Mouse (Mus musculus): ENCODE data around the gene Scaf4. TPM values are rescaled to one million over a fixed set of nuclear protein-coding genes. Genes with fewer than 3 reads are reported as not detected.

The Scaf4 gene
- polyA plus RNA-seq, 1 experiment from 2014 or later = 17.1 TPM

DNA sequence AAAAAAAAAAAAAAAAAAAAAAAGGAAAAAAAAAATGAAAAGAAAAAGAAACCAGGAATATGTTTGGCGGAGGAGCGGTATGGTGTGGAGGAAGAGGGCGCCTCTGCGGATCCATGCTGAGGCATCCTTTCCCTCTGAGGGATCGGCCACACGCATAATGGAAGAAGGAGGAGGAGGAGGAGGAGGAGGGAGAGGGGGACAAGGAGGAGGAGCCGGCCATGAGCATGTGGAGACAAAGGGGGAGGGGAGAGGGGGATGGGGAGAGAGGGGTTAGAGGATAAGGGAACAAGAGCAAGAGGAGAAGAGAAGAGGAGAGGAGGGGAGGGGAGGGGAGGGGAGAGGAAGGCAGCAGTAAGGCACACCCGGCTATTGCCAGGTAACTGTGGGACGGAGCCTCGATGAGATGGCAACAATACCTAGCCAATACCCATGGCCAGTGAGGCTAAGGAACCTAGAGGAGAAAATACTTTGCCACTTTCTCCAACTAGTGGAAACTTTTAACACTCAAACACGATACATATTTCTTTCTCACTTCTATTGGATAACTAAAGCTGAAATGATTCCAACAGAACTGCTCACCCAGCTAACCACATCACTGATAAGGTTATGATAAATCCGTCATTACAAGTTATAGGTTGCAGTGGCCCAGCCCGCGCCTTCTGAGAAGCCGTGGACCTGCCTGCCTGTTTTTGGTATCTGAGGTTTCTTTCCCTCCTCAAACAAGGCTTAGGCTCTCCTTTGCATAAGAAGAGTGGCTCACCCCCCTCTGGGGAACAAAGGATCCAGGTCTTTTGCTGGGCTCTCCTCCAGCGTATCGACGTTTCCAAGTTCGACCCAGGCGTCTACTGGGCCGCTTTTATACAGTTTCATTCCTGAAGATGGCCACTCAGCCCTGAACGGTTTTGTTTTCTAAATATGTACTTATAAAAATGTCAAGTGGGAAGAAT, 13.4 kb upstream of the Scaf4 start:
- H3K27me3 ChIP-seq (replicated peaks; ENCODE audit: control insufficient read depth, insufficient read depth, low read length) = no peaks in the 10 kb centered on the region
- no peak overlapping the region for H3K4me2 ChIP-seq (ENCODE audit: low read length)
- H3K4me1 ChIP-seq (ENCODE audit: control insufficient read depth, insufficient read depth, low read depth, low read length) = peaks cover 8% of the 10 kb centered on the region; the same call in 1 of the 2 replicates
- no peaks in the 10 kb centered on the region for H3K9me3 ChIP-seq (ENCODE audit: control insufficient read depth, low read length)
- WGBS = 16% methylated on average over 22 of the region's 22 CpGs
- H3K36me3 ChIP-seq (ENCODE audit: control insufficient read depth, insufficient read depth, low read length) = no peaks in the 10 kb centered on the region
- H3K4me3 ChIP-seq (ENCODE audit: low read length) = no peak overlapping the region
- ATAC-seq = no peak
- no peak overlapping the region for H3K27ac ChIP-seq (ENCODE audit: low read depth, low read length)
- no peak overlapping the region for H3K9ac ChIP-seq (ENCODE audit: low read depth, low read length)

GRCm38 (mm10) chr16:90291675-90292074, 7.4 kb upstream of the Scaf4 start:
- no peak overlapping the region for H3K4me2 ChIP-seq (ENCODE audit: low read length)
- no peaks in the 10 kb centered on the region for H3K36me3 ChIP-seq (ENCODE audit: control insufficient read depth, insufficient read depth, low read length)
- no peaks in the 10 kb centered on the region for H3K27me3 ChIP-seq (replicated peaks; ENCODE audit: control insufficient read depth, insufficient read depth, low read length)
- 63% methylated on average over 6 of the region's 6 CpGs for WGBS
- H3K4me3 ChIP-seq (ENCODE audit: low read length) = no peak overlapping the region
- no peaks in the 10 kb centered on the region for H3K4me1 ChIP-seq (ENCODE audit: control insufficient read depth, insufficient read depth, low read depth, low read length)
- ATAC-seq = no peak
- H3K9me3 ChIP-seq (ENCODE audit: control insufficient read depth, low read length) = no peaks in the 10 kb centered on the region
- H3K27ac ChIP-seq (ENCODE audit: low read depth, low read length) = no peak overlapping the region
- no peak overlapping the region for H3K9ac ChIP-seq (ENCODE audit: low read depth, low read length)

DNA sequence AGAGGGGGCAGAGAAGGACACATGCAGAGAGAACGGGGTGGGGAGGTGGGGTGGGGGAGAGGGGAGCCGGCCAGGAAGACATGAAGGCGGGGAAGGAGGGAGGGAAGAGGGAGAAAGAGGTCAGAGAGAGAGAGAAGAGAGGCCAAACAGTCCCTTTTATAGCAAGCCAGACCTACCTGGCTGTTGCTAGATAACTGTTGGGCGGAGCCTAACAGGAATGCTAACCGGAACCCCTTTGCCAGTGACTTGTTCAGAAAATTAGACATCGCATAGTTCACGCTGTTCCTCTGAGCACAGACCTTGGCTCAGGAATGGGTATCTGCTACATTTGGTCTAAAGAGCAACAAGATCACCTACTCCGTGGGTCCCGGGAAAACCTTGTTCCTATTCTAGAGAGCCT, 6.7 kb upstream of the Scaf4 start:
- ATAC-seq = no peak
- H3K27ac ChIP-seq (ENCODE audit: low read depth, low read length) = no peak overlapping the region
- no peak overlapping the region for H3K4me2 ChIP-seq (ENCODE audit: low read length)
- H3K9ac ChIP-seq (ENCODE audit: low read depth, low read length) = no peak overlapping the region
- no peaks in the 10 kb centered on the region for H3K4me1 ChIP-seq (ENCODE audit: control insufficient read depth, insufficient read depth, low read depth, low read length)
- 72% methylated on average over 9 of the region's 9 CpGs for WGBS
- no peaks in the 10 kb centered on the region for H3K27me3 ChIP-seq (replicated peaks; ENCODE audit: control insufficient read depth, insufficient read depth, low read length)
- H3K9me3 ChIP-seq (ENCODE audit: control insufficient read depth, low read length) = no peaks in the 10 kb centered on the region
- H3K36me3 ChIP-seq (ENCODE audit: control insufficient read depth, insufficient read depth, low read length) = no peaks in the 10 kb centered on the region
- H3K4me3 ChIP-seq (ENCODE audit: low read length) = no peak overlapping the region

GRCm38 (mm10) chr16:90284916-90285315, 613 bp upstream of the Scaf4 start:
- Histone ChIP-seq H3K36me3 (ENCODE audit: control insufficient read depth, insufficient read depth, low read length) (no peaks in the 10 kb centered on the region), H3K9ac (ENCODE audit: low read depth, low read length) (peak overlapping the region; percentile 79), H3K9me3 (ENCODE audit: control insufficient read depth, low read length) (no peaks in the 10 kb centered on the region), H3K4me1 (ENCODE audit: control insufficient read depth, insufficient read depth, low read depth, low read length) (peaks cover 25% of the 10 kb centered on the region), H3K4me2 (ENCODE audit: low read length) (peak overlapping the region; percentile 62), H3K27me3 (replicated peaks; ENCODE audit: control insufficient read depth, insufficient read depth, low read length) (no peaks in the 10 kb centered on the region), H3K27ac (ENCODE audit: low read depth, low read length) (peak overlapping the region; percentile 68), H3K4me3 (ENCODE audit: low read length) (peak overlapping the region; percentile 62)
- no peak for ATAC-seq
- WGBS = 4% methylated on average over 15 of the region's 15 CpGs

GRCm38 (mm10) chr16:90283266-90283904, 918 bp downstream of the Scaf4 start:
- H3K36me3 ChIP-seq (ENCODE audit: control insufficient read depth, insufficient read depth, low read length) = no peaks in the 10 kb centered on the region
- H3K27me3 ChIP-seq (replicated peaks; ENCODE audit: control insufficient read depth, insufficient read depth, low read length) = no peaks in the 10 kb centered on the region
- peak overlapping the region; percentile 92 for H3K4me2 ChIP-seq (ENCODE audit: low read length)
- under 1% methylated on average over 39 of the region's 53 CpGs for WGBS
- H3K4me3 ChIP-seq (ENCODE audit: low read length) = peak overlapping the region; percentile 62
- H3K9ac ChIP-seq (ENCODE audit: low read depth, low read length) = peak overlapping the region; percentile 79
- ATAC-seq = peak; percentile 2
- peaks cover 25% of the 10 kb centered on the region for H3K4me1 ChIP-seq (ENCODE audit: control insufficient read depth, insufficient read depth, low read depth, low read length)
- no peaks in the 10 kb centered on the region for H3K9me3 ChIP-seq (ENCODE audit: control insufficient read depth, low read length)
- peak overlapping the region; percentile 84 for H3K27ac ChIP-seq (ENCODE audit: low read depth, low read length)

DNA sequence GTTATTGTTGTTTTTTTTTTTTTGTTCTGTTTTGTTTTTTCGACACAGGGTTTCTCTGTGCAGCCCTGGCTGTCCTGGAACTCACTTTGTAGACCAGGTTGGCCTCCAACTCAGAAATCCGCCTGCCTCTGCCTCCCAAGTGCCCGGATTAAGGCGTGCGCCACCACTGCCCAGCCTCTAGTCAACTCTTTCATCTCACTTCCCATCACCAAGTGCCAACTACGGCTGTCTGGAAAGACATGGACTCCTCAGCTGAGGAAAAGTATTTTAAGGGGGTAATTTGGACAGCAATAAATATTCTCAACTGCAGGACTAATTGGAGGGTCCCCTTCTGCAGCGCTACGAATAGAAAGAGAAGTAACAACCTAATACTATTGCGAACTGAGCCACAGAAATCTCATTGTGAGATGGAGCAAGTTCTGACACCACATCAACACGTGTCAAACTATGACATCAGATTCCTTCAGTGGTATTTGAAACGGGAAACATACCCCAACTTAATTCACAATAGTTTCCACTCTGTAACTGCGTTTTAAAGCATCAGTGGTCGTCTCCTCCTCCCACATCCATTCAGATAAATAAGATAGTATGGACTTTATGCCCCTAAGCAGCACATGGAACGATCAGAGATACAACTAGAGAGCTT, 1.6 kb downstream of the Scaf4 start:
- ATAC-seq = no peak

GRCm38 (mm10) chr16:90281406-90281805, 2.9 kb downstream of the Scaf4 start:
- Histone ChIP-seq H3K4me1 (ENCODE audit: control insufficient read depth, insufficient read depth, low read depth, low read length) (peaks cover 25% of the 10 kb centered on the region), H3K4me2 (ENCODE audit: low read length) (no peak overlapping the region), H3K9me3 (ENCODE audit: control insufficient read depth, low read length) (no peaks in the 10 kb centered on the region), H3K27me3 (replicated peaks; ENCODE audit: control insufficient read depth, insufficient read depth, low read length) (no peaks in the 10 kb centered on the region), H3K9ac (ENCODE audit: low read depth, low read length) (no peak overlapping the region), H3K36me3 (ENCODE audit: control insufficient read depth, insufficient read depth, low read length) (no peaks in the 10 kb centered on the region), H3K4me3 (ENCODE audit: low read length) (no peak overlapping the region), H3K27ac (ENCODE audit: low read depth, low read length) (no peak overlapping the region)
- WGBS = 93% methylated on average over 9 of the region's 9 CpGs
- ATAC-seq = no peak

More for the DNA sequence above, 1.6 kb downstream of the Scaf4 start:
- WGBS = 33% methylated on average over 14 of the region's 14 CpGs
- Histone ChIP-seq H3K9ac (ENCODE audit: low read depth, low read length) (peak overlapping the region; percentile 79), H3K9me3 (ENCODE audit: control insufficient read depth, low read length) (no peaks in the 10 kb centered on the region), H3K27me3 (replicated peaks; ENCODE audit: control insufficient read depth, insufficient read depth, low read length) (no peaks in the 10 kb centered on the region), H3K4me1 (ENCODE audit: control insufficient read depth, insufficient read depth, low read depth, low read length) (peaks cover 25% of the 10 kb centered on the region), H3K4me2 (ENCODE audit: low read length) (peak overlapping the region; percentile 92), H3K36me3 (ENCODE audit: control insufficient read depth, insufficient read depth, low read length) (no peaks in the 10 kb centered on the region), H3K4me3 (ENCODE audit: low read length) (peak overlapping the region; percentile 62), H3K27ac (ENCODE audit: low read depth, low read length) (peak overlapping the region; percentile 84; the same call in 1 of the 2 replicates)

- Histone ChIP-seq H3K27ac (ENCODE audit: low read depth, low read length) (no peak overlapping the region), H3K27me3 (replicated peaks; ENCODE audit: control insufficient read depth, insufficient read depth, low read length) (no peaks in the 10 kb centered on the region), H3K4me3 (ENCODE audit: low read length) (no peak overlapping the region), H3K36me3 (ENCODE audit: control insufficient read depth, insufficient read depth, low read length) (no peaks in the 10 kb centered on the region), H3K4me1 (ENCODE audit: control insufficient read depth, insufficient read depth, low read depth, low read length) (peaks cover 25% of the 10 kb centered on the region), H3K9me3 (ENCODE audit: control insufficient read depth, low read length) (no peaks in the 10 kb centered on the region), H3K9ac (ENCODE audit: low read depth, low read length) (no peak overlapping the region), H3K4me2 (ENCODE audit: low read length) (no peak overlapping the region)
- 77% methylated on average over 5 of the region's 5 CpGs for WGBS
- ATAC-seq = no peak
These were observed 3.3 kb downstream of the Scaf4 start for GRCm38 (mm10) chr16:90280989-90281388.

GRCm38 (mm10) chr16:90280515-90280914, 3.8 kb downstream of the Scaf4 start:
- Histone ChIP-seq H3K4me3 (ENCODE audit: low read length) (no peak overlapping the region), H3K4me1 (ENCODE audit: control insufficient read depth, insufficient read depth, low read depth, low read length) (peaks cover 25% of the 10 kb centered on the region), H3K4me2 (ENCODE audit: low read length) (no peak overlapping the region), H3K27ac (ENCODE audit: low read depth, low read length) (no peak overlapping the region), H3K9ac (ENCODE audit: low read depth, low read length) (no peak overlapping the region), H3K27me3 (replicated peaks; ENCODE audit: control insufficient read depth, insufficient read depth, low read length) (no peaks in the 10 kb centered on the region), H3K36me3 (ENCODE audit: control insufficient read depth, insufficient read depth, low read length) (no peaks in the 10 kb centered on the region), H3K9me3 (ENCODE audit: control insufficient read depth, low read length) (no peaks in the 10 kb centered on the region)
- ATAC-seq = no peak
- 71% methylated on average over 2 of the region's 2 CpGs for WGBS
